Mouse (Mus musculus): ENCODE results near the gene Frmd4a.

- TF ChIP-seq POLR2A (IDR thresholded peaks at IDR 0.05; ENCODE audit: insufficient read depth, low read depth, low read length) (no peak), CTCF (IDR thresholded peaks at IDR 0.05) (no peak), EP300 (IDR thresholded peaks at IDR 0.05; ENCODE audit: insufficient read depth, low read depth, low read length) (no peak)
These were observed 448.6 kb downstream of the Frmd4a start for GRCm38 (mm10) chr2:4466084-4466483.
